Mouse (Mus musculus) spleen, adult 2 months (tissue): Measurements from ENCODE around the gene Tnfrsf19.

Experiments used
- CTCF ChIP-seq: fragments of 200-500 bp; IDR thresholded peaks from 2 replicates; pipeline ENCODE4 v1.5.1; 2011; ENCODE audit warnings: mild to moderate bottlenecking, inconsistent platforms; ENCODE audit not compliant: insufficient read depth, insufficient read length, insufficient replicate concordance; ENCODE audit errors: extremely low read depth
- POLR2A ChIP-seq: fragments of 200-500 bp; IDR thresholded peaks from 2 replicates; pipeline ENCODE4 v1.6.1; 2011; ENCODE audit warnings: low read depth, low read length, inconsistent platforms

- TF ChIP-seq POLR2A (no peak), CTCF (no peak)
Measured at GRCm38 (mm10) chr14:61030366-61030765, 15.9 kb downstream of the Tnfrsf19 start.
